Mouse (Mus musculus) liver, embryonic 14.5 days (tissue): ENCODE results near the gene Topaz1. TPM values are rescaled to one million over a fixed set of nuclear protein-coding genes. Genes with fewer than 3 reads are reported as not detected.
A peak's percentile ranks its signal among the peaks of the same experiment; 100 is the strongest.

Source experiments
- ATAC-seq: fragments of 200-750 bp; cut with Nextera tagmentation; 2 replicates; pipeline ENCODE4 v1.8.0; 2017; ENCODE audit warnings: moderate number of reproducible peaks, mild to moderate bottlenecking, moderate library complexity; ENCODE audit not compliant: insufficient read depth
- DNase-seq, 3 experiments: peaks; one replicate each; pipeline ENCODE4 v3.0.0-alpha.2; 2012 to 2013; ENCODE audit warnings: low read depth in 3 of 3, low spot score in 3 of 3
- H3K27ac ChIP-seq: fragments of 300-500 bp; sonication (generic); 2 replicates; pipeline ENCODE4 v1.5.1; 2014; ENCODE audit warnings: moderate library complexity, mild to moderate bottlenecking, control low read depth, inconsistent platforms
- H3K27me3 ChIP-seq: fragments of 300-500 bp; sonication (generic); 2 replicates; pipeline ENCODE4 v1.6.1; 2014; ENCODE audit warnings: mild to moderate bottlenecking, low read length, moderate library complexity; ENCODE audit not compliant: control insufficient read depth, insufficient read depth
- H3K36me3 ChIP-seq: fragments of 300-500 bp; sonication (generic); replicated peaks from 2 replicates; pipeline ENCODE4 v1.6.1; 2014; ENCODE audit warnings: low read depth; ENCODE audit not compliant: control insufficient read depth, insufficient read depth
- H3K4me1 ChIP-seq, 2 experiments: fragments of 200-500 bp in 1 of 2; fragments of 300-500 bp in 1 of 2; sonication (generic) in 1 of 2; replicated peaks; 2 replicates each; pipeline ENCODE4 v1.6.1; 2012 to 2014; ENCODE audit warnings: antibody characterized with exemption in 1 of 2, inconsistent platforms in 1 of 2, low read length in 1 of 2; ENCODE audit not compliant: control insufficient read depth in 2 of 2, insufficient read depth in 2 of 2
- H3K4me2 ChIP-seq: fragments of 300-500 bp; sonication (generic); 2 replicates; pipeline ENCODE4 v1.6.1; 2014; ENCODE audit warnings: low read depth, mild to moderate bottlenecking, control low read depth, moderate library complexity
- H3K4me3 ChIP-seq, 2 experiments: fragments of 200-500 bp in 1 of 2; fragments of 300-500 bp in 1 of 2; sonication (generic) in 1 of 2; 2 replicates each; pipeline ENCODE4 v1.5.1; 2012 to 2014; ENCODE audit warnings: low read depth in 2 of 2, low read length in 2 of 2, mild to moderate bottlenecking in 2 of 2, control low read depth in 1 of 2, inconsistent platforms in 1 of 2, moderate library complexity in 1 of 2; ENCODE audit not compliant: insufficient read depth in 1 of 2
- H3K9ac ChIP-seq: fragments of 300-500 bp; sonication (generic); replicated peaks from 2 replicates; pipeline ENCODE4 v1.6.1; 2014; ENCODE audit warnings: mild to moderate bottlenecking, control low read depth, moderate library complexity
- H3K9me3 ChIP-seq: fragments of 300-500 bp; sonication (generic); 2 replicates; pipeline ENCODE4 v1.6.1; 2016; ENCODE audit warnings: low read length, mixed read lengths; ENCODE audit not compliant: control insufficient read depth
- CTCF ChIP-seq: IDR thresholded peaks from 2 replicates; pipeline ENCODE4 v1.5.1; 2016; ENCODE audit warnings: antibody characterized with exemption, low read depth, control low read depth
- EP300 ChIP-seq: IDR thresholded peaks from 2 replicates; pipeline ENCODE4 v1.6.1; 2016; ENCODE audit warnings: antibody characterized with exemption, low read depth
- WGBS: fragments of 180-500 bp; shearing (Covaris S2); extraction: QIAGEN DNeasy Blood & Tissue Kit; methylation state at CpG from one replicate; pipeline ENCODE4 v1.1.7; 2014; ENCODE audit not compliant: insufficient replicate concordance; 5-methylcytosine and 5-hydroxymethylcytosine counted together
- polyA plus RNA-seq, 2 experiments: library from polyadenylated mRNA; depleted of rRNA in 1 of 2; stranded (reverse) in 1 of 2; unstranded in 1 of 2; fragments of >200 nt; fragmentation: Nextera tagmentation in 1 of 2; extraction: Ambion mirVana in 1 of 2; gene quantifications; 2 replicates each; pipeline versions ENCODE4 v1.2.1 to v1.2.3; 2012 to 2014

Gene Topaz1
- polyA plus RNA-seq, 2 experiments: not detected

DNA sequence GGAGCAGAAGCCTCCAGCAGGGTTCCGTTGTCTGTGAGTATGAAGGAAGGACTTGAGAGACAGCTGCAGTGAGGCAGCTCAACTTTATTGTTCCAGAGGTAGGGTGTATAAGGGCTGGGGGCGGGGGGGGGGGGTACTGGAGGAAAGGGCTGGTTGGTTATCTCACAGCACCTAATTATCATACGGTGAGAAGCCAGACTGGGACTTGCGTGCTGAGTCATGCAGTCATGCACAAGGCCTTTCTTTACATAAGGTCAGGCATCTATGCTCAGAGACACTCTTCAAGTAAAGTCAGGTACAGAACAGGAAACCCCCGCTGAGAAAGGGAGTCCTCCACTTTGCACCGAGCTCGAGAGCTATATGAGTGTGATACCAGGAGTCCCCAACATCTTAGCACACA is 12.2 kb upstream of the Topaz1 start:
- H3K9me3 ChIP-seq: no peaks in the 10 kb centered on the region
- no peak overlapping the region for H3K27ac ChIP-seq
- no peak overlapping the region for H3K9ac ChIP-seq
- DNase-seq: no peak
- H3K4me1 ChIP-seq: no peaks in the 10 kb centered on the region
- ATAC-seq: no peak
- WGBS: 38% methylated on average over 7 of the region's 7 CpGs
- no peak overlapping the region for H3K4me2 ChIP-seq
- TF ChIP-seq CTCF (no peak), EP300 (no peak)
- no peak overlapping the region for H3K4me3 ChIP-seq
- no peaks in the 10 kb centered on the region for H3K36me3 ChIP-seq
- no peaks in the 10 kb centered on the region for H3K27me3 ChIP-seq

DNA sequence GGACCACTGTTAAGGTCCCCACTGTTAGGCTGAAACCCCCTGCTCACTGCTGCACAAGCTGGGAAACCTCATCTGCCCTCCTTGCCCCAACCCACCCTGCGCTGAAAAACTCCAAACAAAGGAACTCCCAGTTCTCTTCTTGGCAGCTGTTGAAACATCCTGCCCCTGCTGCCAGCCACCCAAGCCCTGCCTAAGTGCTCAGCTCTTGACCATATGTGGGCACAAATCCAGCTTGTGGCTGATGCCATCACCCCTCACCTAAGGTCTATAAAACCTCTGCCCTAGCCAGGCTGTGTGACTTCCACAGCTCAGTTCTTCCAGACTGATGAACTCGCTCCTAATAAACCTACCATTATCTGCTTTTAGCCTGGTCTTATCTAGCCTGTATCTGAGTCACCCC is 11.1 kb upstream of the Topaz1 start:
- no peak overlapping the region for H3K27ac ChIP-seq
- no peak overlapping the region for H3K9ac ChIP-seq
- H3K9me3 ChIP-seq: no peaks in the 10 kb centered on the region
- no peak overlapping the region for H3K4me3 ChIP-seq
- no peak for DNase-seq
- ATAC-seq: no peak
- no peaks in the 10 kb centered on the region for H3K4me1 ChIP-seq
- no peak overlapping the region for H3K4me2 ChIP-seq
- H3K36me3 ChIP-seq: no peaks in the 10 kb centered on the region
- WGBS: 60% methylated on average over 2 of the region's 2 CpGs
- no peaks in the 10 kb centered on the region for H3K27me3 ChIP-seq
- TF ChIP-seq CTCF (no peak), EP300 (no peak)

DNA sequence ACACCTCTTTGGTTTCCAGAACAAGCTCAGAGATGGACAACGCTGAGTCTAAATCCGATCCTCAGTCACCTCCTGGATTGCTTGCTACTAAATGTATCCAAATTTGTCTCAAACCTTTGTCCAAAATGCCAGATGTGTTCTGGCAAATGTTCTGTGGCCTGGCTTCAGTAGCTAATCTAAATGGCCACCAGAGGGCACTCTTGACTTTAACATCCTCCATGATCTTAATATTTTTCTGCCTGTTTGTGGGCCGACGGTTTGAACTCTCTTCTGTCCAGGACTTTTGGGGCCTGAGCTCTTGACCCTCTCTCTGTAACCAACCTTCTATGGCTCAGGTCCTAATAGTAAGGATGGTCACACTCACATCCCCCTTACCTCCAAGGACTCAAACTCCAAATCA is 10.4 kb upstream of the Topaz1 start:
- H3K27ac ChIP-seq: no peak overlapping the region
- no peaks in the 10 kb centered on the region for H3K27me3 ChIP-seq
- ATAC-seq (no peak), DNase-seq (peak; percentile 27 to 39 (median 31))
- H3K36me3 ChIP-seq: no peaks in the 10 kb centered on the region
- H3K4me2 ChIP-seq: no peak overlapping the region
- H3K4me3 ChIP-seq: no peak overlapping the region
- H3K9me3 ChIP-seq: no peaks in the 10 kb centered on the region
- no peaks in the 10 kb centered on the region for H3K4me1 ChIP-seq
- H3K9ac ChIP-seq: no peak overlapping the region
- TF ChIP-seq CTCF (peak; percentile 66), EP300 (no peak)
- 20% methylated on average over 4 of the region's 4 CpGs for WGBS

DNA sequence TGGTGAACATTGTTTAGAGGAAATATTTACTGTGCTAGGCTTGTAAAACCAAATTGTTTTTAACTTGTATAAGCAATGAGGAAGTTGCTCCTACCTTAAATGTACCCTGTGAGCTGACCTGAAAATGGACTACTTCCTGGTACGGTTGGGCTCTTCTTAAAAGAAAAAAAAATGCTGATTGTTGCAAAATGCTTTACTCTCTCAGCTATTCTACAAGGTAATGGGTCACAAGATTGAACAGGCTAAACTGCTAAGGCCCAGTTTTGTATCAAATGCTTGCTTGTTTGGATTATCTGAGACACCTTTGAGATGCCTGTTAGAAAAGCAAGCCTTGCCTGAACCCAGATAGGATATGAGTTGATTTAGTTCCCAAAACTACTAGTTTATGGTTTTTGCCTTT is 1.3 kb upstream of the Topaz1 start:
- ATAC-seq: no peak
- Histone ChIP-seq H3K27ac (no peak overlapping the region), H3K27me3 (no peaks in the 10 kb centered on the region), H3K4me1 (no peaks in the 10 kb centered on the region), H3K36me3 (no peaks in the 10 kb centered on the region), H3K4me3 (no peak overlapping the region), H3K9ac (no peak overlapping the region), H3K9me3 (no peaks in the 10 kb centered on the region), H3K4me2 (no peak overlapping the region)
- 39% methylated on average over 1 of the region's 1 CpGs for whole genome bisulfite sequencing
- no peak for TF ChIP-seq EP300
- DNase-seq: no peak

DNA sequence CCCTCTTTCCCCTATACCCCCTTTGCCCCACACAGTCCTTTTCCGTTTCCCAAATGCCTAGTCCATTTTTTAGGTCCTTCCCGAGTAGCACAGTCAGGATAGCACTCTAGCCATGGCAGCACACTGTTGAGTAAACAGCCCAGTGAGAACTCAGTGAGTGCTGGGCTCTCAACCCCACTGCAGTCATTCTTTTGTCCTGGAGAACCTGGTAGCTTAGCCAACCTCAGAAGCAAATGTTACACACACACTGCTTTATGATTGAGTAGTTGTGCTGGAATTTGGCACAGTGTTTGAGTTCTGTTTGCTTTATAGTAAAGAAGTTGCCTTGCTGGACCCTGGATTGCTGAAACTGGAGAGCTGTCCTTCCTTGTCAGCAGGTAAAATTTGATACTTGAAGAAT is 10.5 kb downstream of the Topaz1 start:
- no peak overlapping the region for H3K27ac ChIP-seq
- H3K4me1 ChIP-seq: no peaks in the 10 kb centered on the region
- DNase-seq (no peak), ATAC-seq (no peak)
- no peak overlapping the region for H3K4me3 ChIP-seq
- no peak overlapping the region for H3K4me2 ChIP-seq
- 34% methylated on average over 2 of the region's 2 CpGs for WGBS
- no peak for TF ChIP-seq CTCF
- TF ChIP-seq EP300: no peak
- no peaks in the 10 kb centered on the region for H3K36me3 ChIP-seq
- H3K9me3 ChIP-seq: no peaks in the 10 kb centered on the region
- H3K27me3 ChIP-seq: no peaks in the 10 kb centered on the region
- H3K9ac ChIP-seq: no peak overlapping the region

DNA sequence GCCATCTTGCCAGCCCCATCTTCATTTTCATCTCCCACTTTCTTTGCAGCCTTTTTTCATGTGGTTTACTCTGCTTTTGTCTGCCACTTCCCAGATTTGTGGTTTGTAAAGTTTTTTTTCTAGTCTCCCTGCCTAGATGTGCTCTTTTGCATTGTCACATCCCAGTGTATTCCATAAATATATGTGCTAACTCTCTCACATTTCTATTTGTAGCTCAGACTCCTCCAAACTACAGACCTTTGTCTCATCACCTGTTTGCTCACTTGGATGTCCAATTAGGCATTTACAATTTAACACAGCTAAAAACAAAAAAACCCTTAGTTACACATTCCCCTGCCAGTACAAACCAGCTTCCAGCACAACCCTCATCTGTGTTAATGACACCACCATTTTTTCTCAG is 13.0 kb downstream of the Topaz1 start:
- no peaks in the 10 kb centered on the region for H3K36me3 ChIP-seq
- DNase-seq (no peak), ATAC-seq (no peak)
- H3K27ac ChIP-seq: no peak overlapping the region
- no peak overlapping the region for H3K4me2 ChIP-seq
- H3K9me3 ChIP-seq: no peaks in the 10 kb centered on the region
- H3K4me1 ChIP-seq: no peaks in the 10 kb centered on the region
- no peaks in the 10 kb centered on the region for H3K27me3 ChIP-seq
- TF ChIP-seq CTCF (no peak), EP300 (no peak)
- H3K4me3 ChIP-seq: no peak overlapping the region
- H3K9ac ChIP-seq: no peak overlapping the region
